Mouse (Mus musculus): ENCODE results near the gene Slc6a4. TPM values are rescaled to one million over a fixed set of nuclear protein-coding genes. Genes with fewer than 3 reads are reported as not detected.
A peak's percentile ranks its signal among the peaks of the same experiment; 100 is the strongest.

Slc6a4 gene
- total and polyA plus RNA-seq, 2 experiments from 2014 or later = 12.4 to 23.9 TPM

DNA sequence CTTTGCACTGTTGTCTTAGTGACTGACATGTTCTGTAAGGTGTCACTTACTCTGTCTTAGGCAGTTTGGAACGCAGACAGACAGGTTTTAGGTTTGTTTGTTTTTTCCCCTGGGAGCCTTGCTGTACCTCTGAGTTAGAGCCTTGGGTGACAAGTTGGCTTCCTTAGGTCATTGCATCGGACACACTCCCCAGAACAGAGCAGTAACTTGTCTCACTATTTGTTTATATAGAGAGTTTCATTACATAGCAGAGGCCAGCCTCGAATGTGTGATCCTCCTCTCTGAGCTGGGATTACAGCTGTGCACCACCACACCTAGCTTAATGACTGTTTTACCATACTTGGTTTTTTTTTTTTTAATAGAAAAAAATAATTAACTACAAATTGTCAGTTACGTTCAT lies 16.0 kb upstream of the Slc6a4 start:
- no peak for ATAC-seq
- 90% methylated on average over 4 of the region's 4 CpGs for WGBS

DNA sequence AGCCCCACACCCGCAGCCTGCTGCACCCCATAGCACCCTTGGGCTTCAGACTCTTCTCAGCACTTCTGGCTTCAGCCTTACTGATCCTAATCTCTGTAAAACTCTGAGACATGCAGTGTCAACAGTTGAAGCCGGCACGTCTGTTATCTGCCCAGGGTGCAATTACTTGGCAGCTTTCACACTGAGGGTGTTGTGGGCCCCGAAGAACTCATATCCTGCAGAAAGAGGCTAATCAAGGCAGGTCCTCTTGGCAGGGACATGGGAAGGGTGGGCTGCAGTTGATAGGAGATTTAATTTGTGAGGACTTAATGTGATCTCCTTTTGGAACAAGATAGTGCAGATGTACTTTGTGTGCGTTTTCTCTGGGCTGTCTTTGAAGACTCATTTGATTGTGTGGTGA lies 14.8 kb upstream of the Slc6a4 start:
- no peak overlapping the region for H3K27ac ChIP-seq
- H3K4me2 ChIP-seq (ENCODE audit: low read depth, low read length) = no peak overlapping the region
- H3K9me3 ChIP-seq (ENCODE audit: low read length) = no peaks in the 10 kb centered on the region
- DNase-seq (ENCODE audit: low spot score) (no peak), ATAC-seq (no peak)
- peaks cover 32% of the 10 kb centered on the region for H3K36me3 ChIP-seq (ENCODE audit: insufficient read depth, low read length)
- no peak overlapping the region for H3K4me3 ChIP-seq (ENCODE audit: low read length)
- H3K27me3 ChIP-seq (ENCODE audit: insufficient read depth, low read length) = no peaks in the 10 kb centered on the region
- no peaks in the 10 kb centered on the region for H3K4me1 ChIP-seq (ENCODE audit: insufficient read depth, low read length)
- WGBS = 78% methylated on average over 5 of the region's 5 CpGs
- no peak overlapping the region for H3K9ac ChIP-seq (replicated peaks; ENCODE audit: low read length)
- TF ChIP-seq CTCF (IDR thresholded peaks at IDR 0.05; ENCODE audit: low read depth) = no peak

More for the DNA sequence above, 16.0 kb upstream of the Slc6a4 start:
- peaks cover 30% of the 10 kb centered on the region for H3K36me3 ChIP-seq (ENCODE audit: insufficient read depth, low read length)
- H3K4me2 ChIP-seq (ENCODE audit: low read depth, low read length) = no peak overlapping the region
- no peaks in the 10 kb centered on the region for H3K9me3 ChIP-seq (ENCODE audit: low read length)
- no peak overlapping the region for H3K4me3 ChIP-seq (ENCODE audit: low read length)
- no peak overlapping the region for H3K9ac ChIP-seq (replicated peaks; ENCODE audit: low read length)
- no peak for TF ChIP-seq CTCF (IDR thresholded peaks at IDR 0.05; ENCODE audit: low read depth)
- no peak for DNase-seq (ENCODE audit: low spot score)
- H3K4me1 ChIP-seq (ENCODE audit: insufficient read depth, low read length) = no peaks in the 10 kb centered on the region
- H3K27me3 ChIP-seq (ENCODE audit: insufficient read depth, low read length) = no peaks in the 10 kb centered on the region
- H3K27ac ChIP-seq = no peak overlapping the region

DNA sequence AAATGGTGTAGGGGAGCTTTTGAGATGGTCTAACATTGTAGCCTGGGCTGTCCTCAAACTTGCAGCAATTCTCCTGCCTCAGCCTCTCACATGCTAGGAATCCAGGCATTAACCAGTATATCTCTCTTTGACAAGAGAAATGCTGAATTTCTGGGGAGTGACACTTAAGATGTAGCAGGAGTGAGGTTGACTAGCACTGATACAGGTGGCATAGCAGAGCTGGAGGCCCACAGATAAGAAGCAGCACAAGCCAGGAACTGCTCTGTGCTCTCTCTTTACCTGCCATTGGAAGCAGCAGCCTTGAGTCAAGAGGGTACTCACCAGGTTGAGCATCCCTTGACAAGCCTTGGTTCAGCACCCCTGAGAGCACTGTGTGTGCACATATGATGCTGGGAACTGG lies 14.2 kb upstream of the Slc6a4 start:
- H3K9ac ChIP-seq (replicated peaks; ENCODE audit: low read length) = no peak overlapping the region
- no peak overlapping the region for H3K4me3 ChIP-seq (ENCODE audit: low read length)
- no peak overlapping the region for H3K4me2 ChIP-seq (ENCODE audit: low read depth, low read length)
- TF ChIP-seq CTCF (IDR thresholded peaks at IDR 0.05; ENCODE audit: low read depth) = no peak
- no peaks in the 10 kb centered on the region for H3K9me3 ChIP-seq (ENCODE audit: low read length)
- DNase-seq (ENCODE audit: low spot score) (no peak), ATAC-seq (no peak)
- H3K27ac ChIP-seq = no peak overlapping the region
- no peaks in the 10 kb centered on the region for H3K4me1 ChIP-seq (ENCODE audit: insufficient read depth, low read length)
- peaks cover 30% of the 10 kb centered on the region for H3K36me3 ChIP-seq (ENCODE audit: insufficient read depth, low read length)
- no peaks in the 10 kb centered on the region for H3K27me3 ChIP-seq (ENCODE audit: insufficient read depth, low read length)

DNA sequence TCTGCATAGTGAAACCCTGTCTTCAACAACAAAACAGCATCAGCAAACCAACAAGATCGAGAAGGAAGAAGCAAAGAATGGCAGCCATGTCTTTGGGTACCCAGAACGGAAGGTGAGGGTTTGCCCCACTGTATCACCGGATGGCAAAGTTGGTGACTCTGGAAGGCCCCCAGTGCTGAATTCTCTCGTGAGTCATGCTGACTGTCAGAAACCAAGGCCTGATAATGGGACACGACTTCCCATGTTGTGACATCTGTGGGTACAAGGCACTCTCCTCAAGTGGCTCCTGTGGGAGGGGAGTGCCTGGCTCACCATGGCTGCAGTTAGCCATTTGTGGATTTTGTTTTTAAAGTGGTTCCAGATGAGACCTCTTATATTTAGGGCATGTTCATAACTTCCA lies 7.6 kb upstream of the Slc6a4 start:
- no peak for ATAC-seq
- no peak overlapping the region for H3K27ac ChIP-seq
- WGBS = 78% methylated on average over 5 of the region's 5 CpGs
- no peaks in the 10 kb centered on the region for H3K9me3 ChIP-seq (ENCODE audit: low read length)
- no peak overlapping the region for H3K9ac ChIP-seq (replicated peaks; ENCODE audit: low read length)
- no peaks in the 10 kb centered on the region for H3K4me1 ChIP-seq (ENCODE audit: insufficient read depth, low read length)
- no peak overlapping the region for H3K4me2 ChIP-seq (ENCODE audit: low read depth, low read length)
- peaks cover 13% of the 10 kb centered on the region for H3K36me3 ChIP-seq (ENCODE audit: insufficient read depth, low read length)
- H3K27me3 ChIP-seq (ENCODE audit: insufficient read depth, low read length) = no peaks in the 10 kb centered on the region
- TF ChIP-seq CTCF (IDR thresholded peaks at IDR 0.05; ENCODE audit: low read depth) = no peak
- no peak for DNase-seq (ENCODE audit: low spot score)
- H3K4me3 ChIP-seq (ENCODE audit: low read length) = no peak overlapping the region

DNA sequence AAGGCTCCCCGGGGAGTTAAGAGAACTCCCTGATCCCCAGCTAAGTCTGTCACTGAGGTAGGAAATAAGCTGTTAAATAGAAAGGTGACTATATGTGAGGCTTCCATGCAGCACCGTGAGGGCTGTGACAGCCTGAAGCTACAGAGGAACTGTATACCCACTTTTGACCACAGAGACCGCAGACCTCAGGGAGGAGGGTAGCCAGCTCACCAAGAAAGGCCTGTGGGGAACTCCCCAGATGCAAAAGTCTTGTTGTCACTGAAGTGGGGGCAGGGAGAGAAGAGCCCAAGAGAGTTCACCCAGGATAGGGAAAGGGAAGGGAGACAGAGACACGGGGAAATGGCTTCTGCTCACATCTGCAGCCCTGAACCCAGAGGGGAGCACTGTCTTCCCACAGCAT lies 5.5 kb upstream of the Slc6a4 start:
- Histone ChIP-seq H3K4me3 (ENCODE audit: low read length) (no peak overlapping the region), H3K4me2 (ENCODE audit: low read depth, low read length) (no peak overlapping the region), H3K27me3 (ENCODE audit: insufficient read depth, low read length) (no peaks in the 10 kb centered on the region), H3K27ac (no peak overlapping the region), H3K9ac (replicated peaks; ENCODE audit: low read length) (no peak overlapping the region), H3K4me1 (ENCODE audit: insufficient read depth, low read length) (no peaks in the 10 kb centered on the region), H3K36me3 (ENCODE audit: insufficient read depth, low read length) (peaks cover 7% of the 10 kb centered on the region; the same call in 1 of the 2 replicates), H3K9me3 (ENCODE audit: low read length) (no peaks in the 10 kb centered on the region)
- TF ChIP-seq CTCF (IDR thresholded peaks at IDR 0.05; ENCODE audit: low read depth) = no peak
- no peak for DNase-seq (ENCODE audit: low spot score)
- WGBS = 28% methylated on average over 4 of the region's 4 CpGs
- no peak for ATAC-seq

DNA sequence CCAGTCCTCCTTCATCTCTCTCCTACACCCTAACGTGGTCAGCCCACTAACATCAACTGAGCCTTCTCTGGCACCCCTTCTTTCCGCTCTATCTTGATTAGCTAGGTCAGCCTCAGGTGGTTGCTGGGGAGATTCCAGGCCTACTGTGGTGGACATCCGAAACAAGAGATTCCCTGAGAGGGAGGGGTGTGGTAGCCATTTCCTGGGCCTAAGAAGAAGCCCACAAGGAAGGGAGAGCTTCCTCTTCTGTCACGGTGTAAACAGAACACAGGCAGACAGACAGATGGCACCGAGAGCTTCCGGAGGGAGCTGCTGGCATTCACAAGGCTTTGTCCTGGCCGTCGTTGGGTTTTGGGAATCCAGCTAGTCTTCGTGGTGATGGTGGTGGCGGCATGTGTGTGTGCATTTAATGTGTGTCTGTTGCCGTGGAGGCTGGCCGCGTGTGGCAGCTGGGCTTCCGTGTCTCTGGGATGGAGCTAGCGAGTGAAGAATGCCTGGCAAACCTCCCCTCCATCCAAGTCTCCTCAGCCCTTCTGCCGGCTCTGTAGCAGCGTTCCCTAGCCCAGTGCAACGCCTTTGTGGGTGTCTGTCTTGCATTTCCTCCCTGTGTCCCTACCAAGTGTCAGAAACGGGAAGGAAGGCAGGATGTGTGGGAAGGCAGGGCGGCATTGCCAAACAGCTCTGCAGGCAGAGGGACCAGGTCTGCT lies 2.3 kb upstream of the Slc6a4 start:
- ATAC-seq (no peak), DNase-seq (ENCODE audit: low spot score) (no peak)
- 43% methylated on average over 20 of the region's 20 CpGs for WGBS
- Histone ChIP-seq H3K4me1 (ENCODE audit: insufficient read depth, low read length) (no peaks in the 10 kb centered on the region), H3K4me2 (ENCODE audit: low read depth, low read length) (no peak overlapping the region), H3K9ac (replicated peaks; ENCODE audit: low read length) (no peak overlapping the region), H3K27me3 (ENCODE audit: insufficient read depth, low read length) (peaks cover 21% of the 10 kb centered on the region), H3K27ac (no peak overlapping the region), H3K9me3 (ENCODE audit: low read length) (no peaks in the 10 kb centered on the region), H3K4me3 (ENCODE audit: low read length) (no peak overlapping the region), H3K36me3 (ENCODE audit: insufficient read depth, low read length) (no peaks in the 10 kb centered on the region)
- TF ChIP-seq CTCF (IDR thresholded peaks at IDR 0.05; ENCODE audit: low read depth) = no peak

DNA sequence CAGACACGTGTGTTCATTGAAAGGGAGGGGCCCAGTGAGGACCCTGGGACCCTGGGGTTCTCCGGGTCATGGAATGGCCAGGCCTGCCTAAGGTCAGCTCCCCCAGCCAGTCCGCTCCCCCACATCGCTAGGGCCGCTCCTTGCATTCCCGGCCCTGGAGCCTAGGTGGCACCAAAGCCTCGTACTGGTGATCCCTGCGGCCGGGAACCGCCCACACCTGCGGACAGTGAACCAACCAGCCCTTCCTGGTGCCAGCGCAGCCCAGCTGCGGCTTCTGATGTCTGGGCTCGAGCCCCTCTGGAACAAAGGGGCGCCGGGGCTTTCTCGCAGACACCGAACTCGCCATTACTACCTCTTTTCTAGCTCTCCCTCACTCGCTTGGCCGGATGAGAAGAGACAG lies 1.1 kb upstream of the Slc6a4 start:
- no peaks in the 10 kb centered on the region for H3K4me1 ChIP-seq (ENCODE audit: insufficient read depth, low read length)
- TF ChIP-seq CTCF (IDR thresholded peaks at IDR 0.05; ENCODE audit: low read depth) = peak; percentile 90
- no peak overlapping the region for H3K27ac ChIP-seq
- peak; percentile 83 for ATAC-seq
- H3K36me3 ChIP-seq (ENCODE audit: insufficient read depth, low read length) = no peaks in the 10 kb centered on the region
- H3K27me3 ChIP-seq (ENCODE audit: insufficient read depth, low read length) = peaks cover 25% of the 10 kb centered on the region
- 0 out of 2 replicates have a peak overlapping the region, but pooled peaks have one; percentile 9 for H3K9ac ChIP-seq (replicated peaks; ENCODE audit: low read length)
- H3K4me3 ChIP-seq (ENCODE audit: low read length) = peak overlapping the region; percentile 41
- 1% methylated on average over 21 of the region's 21 CpGs for WGBS
- peak; percentile 82 for DNase-seq (ENCODE audit: low spot score)
- no peaks in the 10 kb centered on the region for H3K9me3 ChIP-seq (ENCODE audit: low read length)
- H3K4me2 ChIP-seq (ENCODE audit: low read depth, low read length) = peak overlapping the region; percentile 78

Measured in hindbrain, postnatal 0 days (tissue).